Mouse (Mus musculus): ENCODE data around the gene Utp6.

DNA sequence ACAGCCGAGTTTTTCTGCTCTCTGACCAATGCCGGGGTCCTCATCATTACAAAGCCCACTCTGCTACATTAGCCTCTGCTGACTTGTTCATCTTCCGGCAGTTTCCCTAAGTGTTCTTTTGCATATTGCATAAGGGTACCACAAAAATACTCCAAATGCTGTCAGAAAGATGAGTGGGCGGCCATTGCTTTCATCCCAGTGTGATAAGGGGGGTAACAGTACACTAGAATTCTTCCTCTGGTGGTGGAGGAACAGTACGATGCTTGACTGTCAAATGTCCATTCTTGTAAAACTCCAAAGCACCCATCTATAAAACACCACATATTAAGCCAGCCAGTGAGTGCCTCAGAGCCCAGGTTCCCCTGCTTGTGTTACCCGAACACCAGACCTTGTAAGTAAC, 69.9 kb downstream of the Utp6 start:
- TF ChIP-seq MAZ (IDR thresholded peaks at IDR 0.05; ENCODE audit: low read depth, low read length) (no peak), EP300 (IDR thresholded peaks at IDR 0.05; ENCODE audit: low read length) (no peak), POLR2A (IDR thresholded peaks at IDR 0.05; ENCODE audit: low read depth, low read length) (no peak), CTCF (conservative IDR thresholded peaks at IDR 0.05 in 1 of 2, IDR thresholded peaks at IDR 0.05 in 1 of 2; ENCODE audit: low read depth in 2 of 2, low read length in 2 of 2) (no peak), HCFC1 (IDR thresholded peaks at IDR 0.05; ENCODE audit: low read depth, low read length) (no peak), MAX (IDR thresholded peaks at IDR 0.05; ENCODE audit: low read length) (no peak), NELFE (IDR thresholded peaks at IDR 0.05; ENCODE audit: low read depth, low read length) (no peak), MYC (IDR thresholded peaks at IDR 0.05; ENCODE audit: low read depth, low read length) (no peak), TCF12 (IDR thresholded peaks at IDR 0.05; ENCODE audit: low read depth, low read length) (no peak), ZMIZ1 (IDR thresholded peaks at IDR 0.05; ENCODE audit: low read depth, low read length) (no peak), E2F4 (IDR thresholded peaks at IDR 0.05; ENCODE audit: insufficient replicate concordance, low read depth, low read length) (no peak), PAX5 (IDR thresholded peaks at IDR 0.05; ENCODE audit: low read length) (no peak), IRF4 (IDR thresholded peaks at IDR 0.05; ENCODE audit: low read depth, low read length) (no peak)
